Mouse (Mus musculus) kidney, postnatal 10 days (tissue): ENCODE results near the gene Slc43a2.

Source experiments
- DNase-seq: peaks from one replicate; pipeline ENCODE4 v3.0.0; 2021; ENCODE audit warnings: mixed read lengths

Slc43a2 gene

GRCm38 (mm10) chr11:75614769-75615168, 83.3 kb downstream of the Slc43a2 start:
- DNase-seq, result no peak

- DNase-seq, result no peak
Observed at GRCm38 (mm10) chr11:75615556-75615955, 84.1 kb downstream of the Slc43a2 start.

GRCm38 (mm10) chr11:75619133-75619532, 87.6 kb downstream of the Slc43a2 start:
- peak; percentile 38 for DNase-seq

- no peak for DNase-seq
Observed at GRCm38 (mm10) chr11:75620136-75620780, 88.8 kb downstream of the Slc43a2 start.

GRCm38 (mm10) chr11:75621426-75621825, 89.9 kb downstream of the Slc43a2 start:
- DNase-seq, result no peak

GRCm38 (mm10) chr11:75622588-75623329, 91.3 kb downstream of the Slc43a2 start:
- no peak for DNase-seq

GRCm38 (mm10) chr11:75624102-75624554, 92.6 kb downstream of the Slc43a2 start:
- DNase-seq, result no peak

GRCm38 (mm10) chr11:75625820-75626219, 94.3 kb downstream of the Slc43a2 start:
- DNase-seq, result peak; percentile 26
